Mouse (Mus musculus): ENCODE measurements around the gene Zfpm1. TPM values are rescaled to one million over a fixed set of nuclear protein-coding genes. Genes with fewer than 3 reads are reported as not detected.
A peak's percentile ranks its signal among the peaks of the same experiment; 100 is the strongest.

The Zfpm1 gene
- total RNA-seq (2021) = 10 to 100 TPM; 14.1 to 15.6 TPM

DNA sequence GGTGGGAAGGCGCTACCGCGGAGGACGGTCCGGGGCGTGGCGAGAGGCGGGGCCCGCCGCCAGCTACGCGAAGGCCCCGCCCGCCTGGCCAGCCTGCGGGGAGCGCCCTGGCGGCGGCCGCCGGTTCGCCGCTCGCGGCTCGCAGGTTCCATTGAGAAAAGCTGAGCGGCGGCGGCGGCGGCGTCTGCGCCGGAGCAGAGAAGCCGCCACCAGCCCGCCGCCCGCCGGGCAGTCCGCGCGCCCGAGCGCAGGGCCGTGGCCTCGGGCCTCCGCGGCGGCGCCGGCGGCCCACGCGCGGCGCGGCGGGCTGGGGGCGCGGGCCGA, at the start of gene Zfpm1:
TSS of gene Zfpm1 (plus strand) at position 107 of the 324 bp plus-strand sequence.
- no peak for DNase-seq (ENCODE audit: extremely low spot score in 1 of 2, low spot score in 2 of 2)
- intact Hi-C loops (cut with DNase I) = no loop called here

DNA sequence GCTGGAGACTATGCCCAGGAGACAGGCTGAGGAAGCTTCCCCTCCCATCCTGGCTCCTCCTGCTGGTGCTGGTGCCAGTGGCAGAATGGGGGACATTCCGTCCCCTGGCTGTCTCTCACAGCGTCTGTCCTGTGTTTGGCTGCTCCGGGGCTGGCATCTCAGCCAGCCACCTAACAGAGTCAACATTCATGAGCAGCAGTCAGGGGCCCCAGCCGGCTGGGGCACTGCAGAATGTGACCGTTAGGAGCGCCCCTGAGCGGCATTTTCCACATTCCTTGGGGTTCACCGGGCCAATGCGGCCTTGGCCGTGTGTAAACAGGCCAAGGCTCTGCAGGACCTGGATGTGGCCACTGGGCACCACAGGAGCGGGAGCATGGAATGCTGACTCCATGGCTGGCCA, 47.9 kb upstream of the Zfpm1 start:
- intact Hi-C loops (cut with DNase I) = loop anchor here (5.0 kb wide), 1 partner anchor 242 kb away; no protein-coding TSS in a partner anchor
- peak in 1 of 2 experiments; percentile 55 for DNase-seq (ENCODE audit: extremely low spot score in 1 of 2, low spot score in 2 of 2)

DNA sequence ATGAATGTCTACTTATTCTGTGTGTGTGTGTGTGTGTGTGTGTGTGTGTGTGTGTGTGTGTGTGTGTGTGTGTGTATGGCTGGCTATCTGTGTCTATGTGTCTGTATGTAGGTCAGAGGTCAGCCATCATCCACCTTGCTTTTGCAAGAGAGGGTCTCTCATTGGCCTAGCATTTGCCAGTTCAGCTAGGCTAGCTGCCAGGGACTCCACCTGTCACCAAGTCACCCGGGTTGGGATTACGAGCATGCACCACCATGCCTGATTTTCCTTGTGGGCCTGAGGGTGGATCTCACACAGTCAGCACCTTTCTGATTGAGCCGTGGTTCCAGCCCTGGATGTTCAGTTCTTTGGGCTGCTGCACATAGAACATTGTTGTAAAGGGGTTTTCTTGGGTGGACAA, 45.4 kb upstream of the Zfpm1 start:
- DNase-seq (ENCODE audit: extremely low spot score in 1 of 2, low spot score in 2 of 2) = no peak
- intact Hi-C loops (cut with DNase I) = no loop called here

DNA sequence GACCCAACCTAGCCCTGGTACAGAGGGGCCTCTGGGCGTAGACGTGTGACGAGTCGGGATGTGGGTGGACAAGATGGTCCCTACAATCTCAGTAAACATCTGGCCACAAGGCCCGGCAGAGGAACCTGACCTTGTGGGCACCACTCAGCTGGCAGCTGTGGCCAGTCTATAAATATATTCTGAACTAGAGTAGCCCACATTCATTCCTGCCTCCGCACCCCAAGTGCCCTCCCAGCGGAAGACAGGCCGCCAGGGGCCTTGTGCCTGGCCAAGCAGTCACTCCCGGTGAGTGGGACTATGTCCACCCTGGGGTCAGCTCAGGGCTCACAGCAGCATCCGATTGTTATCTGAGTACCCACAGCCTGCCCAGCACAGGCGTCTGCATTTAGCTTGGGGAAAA, 43.7 kb upstream of the Zfpm1 start:
- intact Hi-C loops (cut with DNase I) = no loop called here
- DNase-seq (ENCODE audit: extremely low spot score in 1 of 2, low spot score in 2 of 2) = no peak

DNA sequence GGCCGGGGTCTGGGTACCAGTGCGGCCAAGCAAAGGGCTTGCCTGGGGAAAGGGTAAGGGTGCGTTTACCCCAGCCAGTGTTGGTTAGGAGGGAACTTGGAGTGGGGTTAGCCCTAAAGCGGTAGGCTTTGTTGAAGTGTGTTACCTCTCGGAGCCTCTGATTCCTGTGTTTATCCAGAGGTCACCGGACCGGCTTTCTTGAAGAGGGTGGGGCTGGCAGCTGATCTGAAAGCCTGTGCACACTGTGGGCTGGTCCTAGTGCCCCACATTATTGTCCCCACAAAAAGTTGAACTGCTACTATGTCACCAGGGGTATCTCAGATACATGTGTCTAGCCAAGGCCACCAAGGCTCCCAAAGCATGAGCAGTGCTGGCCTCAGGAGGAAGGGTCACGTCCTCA, 43.2 kb upstream of the Zfpm1 start:
- no peak for DNase-seq (ENCODE audit: extremely low spot score in 1 of 2, low spot score in 2 of 2)
- intact Hi-C loops (cut with DNase I) = no loop called here

DNA sequence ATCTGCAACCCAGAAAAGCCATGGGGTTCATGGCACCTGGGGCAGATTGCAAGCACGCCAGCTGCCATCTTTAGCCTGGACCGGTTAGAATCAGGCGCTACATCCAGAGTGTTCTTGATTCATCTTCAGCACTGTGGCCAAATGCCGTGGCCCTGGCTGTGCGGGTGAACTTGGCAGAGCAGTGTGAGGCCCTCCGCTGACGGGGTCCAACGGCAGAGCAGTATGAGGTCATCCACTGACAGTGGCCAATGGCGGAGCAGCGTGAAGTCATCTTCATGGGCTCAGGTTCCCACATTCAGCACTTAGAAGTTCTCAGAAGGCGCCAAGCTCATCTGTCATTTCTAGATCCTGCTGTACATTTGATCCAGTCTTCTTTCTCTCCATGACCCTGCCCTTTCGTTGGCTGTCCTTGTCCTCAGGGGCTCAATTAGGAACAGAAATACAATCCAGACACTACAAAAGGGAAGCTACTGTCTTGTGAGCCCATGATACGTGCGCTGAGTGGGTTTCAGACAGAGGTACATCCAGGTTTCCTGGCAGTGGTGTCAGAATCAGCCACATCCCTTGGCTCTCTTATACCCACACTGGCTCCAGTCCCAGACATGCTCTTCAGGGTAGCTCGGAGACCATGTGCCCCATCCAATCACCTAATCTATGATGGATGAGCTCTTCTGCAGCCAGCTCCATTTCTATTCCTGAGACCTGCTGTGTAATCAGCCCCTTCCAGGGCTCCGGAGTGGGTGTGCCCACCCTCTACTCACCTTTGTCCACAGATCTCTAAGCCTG, 41.5 kb upstream of the Zfpm1 start:
- intact Hi-C loops (cut with DNase I) = no loop called here
- DNase-seq (ENCODE audit: extremely low spot score in 1 of 2, low spot score in 2 of 2) = no peak

DNA sequence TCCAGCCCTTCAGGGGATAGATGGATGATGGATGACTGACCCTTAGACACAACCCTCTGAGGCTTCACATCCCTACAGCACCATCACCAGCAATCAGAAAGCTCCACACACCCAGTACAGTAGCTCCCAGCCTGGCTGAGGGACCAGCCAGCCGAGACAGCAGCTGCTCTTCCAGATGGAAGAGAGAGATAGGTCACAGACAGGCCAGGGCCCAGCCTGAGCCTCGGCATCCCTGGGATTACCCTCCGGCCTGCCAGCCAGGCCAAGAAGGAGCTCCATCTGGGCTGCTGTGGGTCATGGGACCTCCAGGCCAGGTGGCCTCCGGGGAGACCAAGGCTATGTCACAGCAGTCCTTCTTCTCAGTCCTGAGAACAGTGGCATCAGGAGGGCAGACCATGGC, 38.6 kb upstream of the Zfpm1 start:
- DNase-seq (ENCODE audit: extremely low spot score in 1 of 2, low spot score in 2 of 2) = no peak
- intact Hi-C loops (cut with DNase I) = no loop called here

DNA sequence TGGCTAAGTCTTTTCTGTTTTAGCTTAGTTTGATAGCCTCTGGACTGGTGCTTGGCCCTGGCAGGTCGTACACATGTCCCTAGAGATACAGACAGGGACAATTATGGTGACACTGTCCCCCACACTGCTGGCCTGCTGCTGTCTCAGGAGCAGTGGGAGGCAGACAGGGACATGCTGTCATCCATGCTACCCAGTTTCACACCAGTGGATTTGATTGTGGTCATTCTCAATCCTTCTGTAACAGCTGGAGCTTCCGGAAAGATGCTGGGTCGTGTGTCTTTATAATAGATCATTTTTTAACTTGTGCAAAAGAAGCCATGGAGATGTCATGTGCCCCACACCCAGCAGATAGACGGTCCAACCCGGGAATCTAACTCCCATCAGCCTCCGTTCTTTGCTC, 36.8 kb upstream of the Zfpm1 start:
- intact Hi-C loops (cut with DNase I) = no loop called here
- DNase-seq (ENCODE audit: extremely low spot score in 1 of 2, low spot score in 2 of 2) = no peak

DNA sequence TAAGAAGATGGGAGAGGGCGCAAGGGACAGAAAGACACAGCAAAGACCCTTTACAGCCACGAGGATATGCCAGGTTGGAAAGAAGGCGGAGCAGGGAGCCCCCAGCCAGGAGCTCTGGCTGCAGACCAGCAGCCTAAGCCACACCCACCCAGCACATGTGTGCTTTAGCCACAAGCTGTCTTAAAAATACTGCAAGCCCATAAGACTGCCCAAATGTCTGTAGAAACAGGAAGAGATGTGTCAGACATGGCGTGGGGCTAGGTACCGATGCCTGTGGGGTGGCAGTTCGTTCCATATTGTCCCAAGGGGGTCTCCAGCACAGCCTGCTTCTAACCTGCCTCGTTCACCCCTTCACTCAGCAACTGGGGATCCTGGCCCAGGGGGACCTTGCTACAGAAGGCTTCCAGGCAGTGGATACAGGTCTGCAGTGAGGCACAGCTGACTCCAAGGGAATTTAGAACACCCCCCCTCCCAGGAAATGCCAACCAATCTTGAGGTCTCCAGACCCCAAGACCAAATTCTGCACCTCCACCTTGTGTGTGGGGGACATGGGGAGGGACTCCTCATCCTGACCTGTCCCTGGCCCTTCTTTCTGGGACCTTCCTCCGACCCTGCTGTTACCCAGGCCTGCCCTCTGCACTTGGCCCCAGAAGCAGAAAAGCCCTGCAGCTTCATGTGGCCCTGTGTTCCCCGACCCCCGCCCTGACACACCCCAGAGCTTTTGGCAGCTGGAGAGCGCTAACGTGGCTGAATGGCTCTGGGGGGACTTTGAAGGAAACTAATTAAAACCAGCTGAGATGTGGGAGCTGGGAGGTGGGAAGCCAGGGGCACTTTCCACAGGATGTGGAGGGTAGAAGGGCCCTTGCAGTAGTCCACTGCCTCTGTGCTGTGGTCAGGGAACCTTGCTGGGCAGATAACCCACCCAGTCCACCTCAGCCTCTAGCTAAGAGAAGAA, 35.4 kb upstream of the Zfpm1 start:
- intact Hi-C loops (cut with DNase I) = no loop called here
- no peak for DNase-seq (ENCODE audit: extremely low spot score in 1 of 2, low spot score in 2 of 2)

DNA sequence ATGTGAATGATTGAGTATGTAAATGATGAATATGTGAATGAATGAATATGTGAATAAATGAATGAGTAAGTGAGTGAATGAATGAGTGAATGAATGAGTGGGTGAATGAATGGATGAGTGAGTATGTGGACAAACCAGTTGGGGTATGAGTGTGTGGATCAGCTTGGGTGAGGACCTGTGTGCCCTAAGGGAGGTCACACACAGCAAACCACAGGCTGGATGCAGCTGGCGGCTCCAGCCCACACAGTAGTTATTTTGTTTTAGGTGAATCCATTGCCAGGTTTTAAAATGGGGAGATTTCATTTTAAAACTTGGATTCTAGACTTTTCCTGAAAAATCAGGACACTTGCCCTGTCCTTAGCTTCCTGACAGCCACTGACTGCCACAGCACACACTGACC, 30.2 kb upstream of the Zfpm1 start:
- no peak for DNase-seq (ENCODE audit: extremely low spot score in 1 of 2, low spot score in 2 of 2)
- intact Hi-C loops (cut with DNase I) = no loop called here

DNA sequence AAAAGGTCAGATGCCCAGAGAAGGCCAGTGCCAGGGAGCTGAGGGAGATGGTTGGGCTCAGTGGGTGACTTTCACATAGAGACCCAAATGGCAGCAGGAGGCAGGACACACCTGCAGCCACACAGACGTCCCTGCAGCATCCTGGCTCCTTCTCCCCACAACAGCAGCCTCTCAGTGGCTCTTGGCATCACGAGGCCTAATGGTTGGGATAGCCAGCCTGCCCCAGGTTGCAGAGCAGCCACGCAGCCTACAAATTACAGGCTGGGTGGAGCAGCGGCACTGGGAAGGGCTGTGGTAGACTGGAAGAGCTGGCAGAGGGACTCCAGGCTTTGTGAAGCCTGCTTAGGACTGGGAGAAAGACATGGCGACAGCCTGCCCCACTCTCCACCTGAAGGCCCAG, 29.6 kb upstream of the Zfpm1 start:
- no peak for DNase-seq (ENCODE audit: extremely low spot score in 1 of 2, low spot score in 2 of 2)
- intact Hi-C loops (cut with DNase I) = no loop called here

DNA sequence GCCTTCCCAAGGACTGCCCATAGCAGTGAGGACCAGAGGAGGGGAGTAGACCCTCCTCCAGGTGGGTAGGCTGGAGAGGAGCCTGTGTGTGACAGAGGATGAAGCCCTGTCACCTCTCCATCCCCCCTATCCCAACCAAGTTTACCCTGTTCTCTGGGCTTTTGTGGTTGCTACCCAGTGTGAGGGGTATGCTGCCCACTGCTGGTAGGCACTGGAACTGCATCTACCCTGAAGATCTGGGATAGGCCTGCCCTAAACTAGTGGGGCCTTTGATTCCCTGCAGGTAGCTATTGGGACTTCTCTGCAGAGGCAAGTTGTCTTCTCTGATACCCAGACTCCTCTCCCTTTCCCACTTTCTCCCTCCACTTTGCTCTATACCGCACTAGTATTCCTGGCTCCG, 22.6 kb upstream of the Zfpm1 start:
- DNase-seq (ENCODE audit: extremely low spot score in 1 of 2, low spot score in 2 of 2) = peak in 1 of 2 experiments; percentile 70
- intact Hi-C loops (cut with DNase I) = no loop called here

DNA sequence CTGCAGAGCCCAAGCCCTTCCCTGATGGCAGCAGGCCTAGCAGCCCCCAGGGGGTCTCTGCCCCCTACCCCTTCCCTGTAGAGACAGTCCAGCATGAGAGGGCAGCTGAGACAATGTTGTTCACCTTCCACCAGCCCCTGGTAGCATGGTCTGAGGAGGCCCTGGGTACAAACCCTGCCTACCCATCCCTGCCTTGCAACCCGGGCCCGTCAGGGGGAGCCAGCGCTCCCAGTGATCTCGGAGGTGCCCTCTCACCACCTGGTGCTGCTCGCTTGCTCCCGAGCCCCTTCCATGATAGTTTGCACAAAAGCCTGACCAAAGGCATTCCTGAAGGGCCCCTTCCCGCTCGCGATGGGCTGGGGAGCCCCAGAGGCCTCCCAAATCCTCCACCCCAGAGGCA, 21.2 kb upstream of the Zfpm1 start:
- no peak for DNase-seq (ENCODE audit: extremely low spot score in 1 of 2, low spot score in 2 of 2)
- intact Hi-C loops (cut with DNase I) = no loop called here

DNA sequence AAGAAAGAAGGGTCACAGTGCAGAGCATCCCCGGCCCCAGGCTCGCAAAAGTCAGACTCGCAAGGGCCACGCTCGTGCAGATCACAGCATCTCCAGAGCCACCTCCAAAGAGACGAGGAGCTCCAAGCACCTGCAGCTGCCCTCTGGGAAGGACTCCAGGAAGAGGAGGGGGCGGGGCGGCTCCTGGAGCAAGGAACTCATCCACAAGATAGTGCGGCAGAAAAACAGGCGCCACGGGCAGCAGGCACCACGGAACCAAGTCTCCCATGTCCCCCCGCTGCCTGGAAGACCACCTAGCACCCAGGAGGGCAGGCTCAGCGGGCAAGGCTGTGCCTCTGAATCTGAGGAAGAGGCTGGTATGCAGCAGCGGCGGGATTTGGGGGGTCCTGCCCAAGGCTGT, 19.1 kb upstream of the Zfpm1 start:
- intact Hi-C loops (cut with DNase I) = no loop called here

DNA sequence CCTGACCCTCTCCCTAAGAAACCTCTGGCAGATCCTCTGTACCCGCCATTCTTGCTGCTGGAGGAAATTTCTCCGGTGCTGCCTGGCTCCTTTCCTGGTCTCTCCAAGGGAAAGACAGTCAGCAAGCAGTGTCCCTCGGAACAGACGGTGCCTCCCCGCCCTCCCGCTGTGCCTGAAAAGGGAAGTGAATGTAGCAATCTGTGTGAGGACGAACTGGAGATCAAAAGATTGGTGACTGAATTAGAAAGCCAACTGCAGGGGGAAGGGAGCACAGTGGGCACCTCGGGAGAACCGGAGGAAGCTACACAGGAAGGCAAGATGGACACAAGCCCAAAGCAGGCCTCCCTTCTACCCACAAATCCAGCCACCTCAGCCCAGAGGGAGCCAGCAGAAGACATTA, 17.7 kb upstream of the Zfpm1 start:
- peak in 1 of 2 experiments; percentile 79 for DNase-seq (ENCODE audit: extremely low spot score in 1 of 2, low spot score in 2 of 2)
- intact Hi-C loops (cut with DNase I) = no loop called here

More for the DNA sequence above, 19.1 kb upstream of the Zfpm1 start:
- no peak for DNase-seq (ENCODE audit: extremely low spot score in 1 of 2, low spot score in 2 of 2)

DNA sequence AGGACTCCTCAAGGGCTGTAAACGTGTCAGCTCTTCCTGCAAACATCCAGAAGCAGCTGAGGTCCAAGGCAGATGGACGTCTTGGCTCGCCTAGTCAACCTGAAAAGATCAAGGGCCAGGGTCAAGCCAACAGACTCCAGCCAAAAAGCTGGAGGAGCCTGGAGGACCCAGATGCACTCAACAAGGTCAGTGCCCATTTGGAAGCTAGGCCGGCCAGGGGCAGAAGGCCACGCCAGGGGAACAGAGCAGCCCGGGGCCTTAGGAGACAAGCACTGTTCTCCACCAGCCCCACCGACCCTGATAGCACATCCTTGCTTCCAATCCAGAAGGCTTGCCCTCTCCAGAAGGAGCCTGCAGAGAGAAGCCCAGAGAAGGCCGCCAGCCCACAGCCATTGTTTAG, 16.4 kb upstream of the Zfpm1 start:
- DNase-seq (ENCODE audit: extremely low spot score in 1 of 2, low spot score in 2 of 2) = no peak
- intact Hi-C loops (cut with DNase I) = no loop called here

DNA sequence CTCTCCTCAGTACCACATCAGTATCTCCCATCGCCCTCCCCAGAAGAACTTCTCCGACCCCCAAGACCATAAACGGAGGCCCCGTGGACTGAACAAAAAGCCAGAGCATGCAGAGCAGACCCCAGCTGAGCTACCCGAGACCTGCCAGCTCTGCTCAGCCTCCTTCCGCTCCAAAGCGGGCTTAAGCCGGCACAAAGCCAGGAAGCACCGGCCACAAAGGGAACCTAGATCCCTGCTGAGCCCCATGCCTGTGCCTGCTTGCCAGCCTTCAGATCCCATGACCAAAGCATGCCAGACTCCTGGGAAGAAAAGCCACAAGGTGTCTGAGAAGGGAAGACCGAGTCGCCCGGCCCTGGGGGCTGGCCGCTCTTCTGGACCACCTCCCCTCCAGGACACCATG, 15.1 kb upstream of the Zfpm1 start:
- peak in 1 of 2 experiments; percentile 66 for DNase-seq (ENCODE audit: extremely low spot score in 1 of 2, low spot score in 2 of 2)
- intact Hi-C loops (cut with DNase I) = no loop called here

DNA sequence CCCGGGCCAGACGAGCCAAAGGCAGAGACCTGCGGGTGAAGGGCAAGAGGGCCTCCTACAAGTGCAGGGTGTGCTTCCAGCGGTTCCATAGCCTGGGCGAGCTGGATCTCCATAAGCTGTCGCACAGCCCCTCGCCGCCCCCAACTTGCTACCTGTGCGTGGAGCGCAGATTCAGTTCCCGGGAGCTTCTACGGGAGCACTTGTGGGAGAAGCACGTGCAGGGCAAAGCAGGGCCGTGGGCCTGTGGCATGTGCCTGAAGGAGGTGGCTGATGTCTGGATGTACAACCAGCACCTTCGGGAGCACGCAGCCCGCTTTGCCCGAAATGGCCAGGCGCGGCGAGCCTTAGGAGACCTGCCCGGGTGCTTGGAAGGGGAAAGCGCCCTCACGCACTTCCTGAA, 13.1 kb upstream of the Zfpm1 start:
- intact Hi-C loops (cut with DNase I) = no loop called here
- no peak for DNase-seq (ENCODE audit: extremely low spot score in 1 of 2, low spot score in 2 of 2)

DNA sequence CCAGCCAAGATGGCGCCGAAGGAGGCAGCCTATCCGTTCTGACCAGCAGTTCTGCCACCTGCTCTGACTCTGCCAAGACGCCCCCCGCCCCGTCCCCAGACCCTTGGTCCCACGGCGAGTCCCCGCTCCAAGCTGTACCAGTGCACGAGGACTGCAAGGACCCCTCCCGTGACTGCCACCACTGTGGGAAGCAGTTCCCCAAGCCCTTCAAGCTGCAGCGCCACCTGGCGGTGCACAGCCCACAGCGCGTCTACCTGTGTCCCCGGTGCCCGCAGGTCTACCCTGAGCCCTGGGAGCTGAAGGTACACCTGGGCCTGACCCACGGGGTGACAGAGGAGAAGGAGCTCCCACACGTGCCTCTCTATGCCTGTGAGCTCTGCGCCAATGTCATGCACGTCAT, 12.5 kb upstream of the Zfpm1 start:
- peak in 1 of 2 experiments; percentile 86 for DNase-seq (ENCODE audit: extremely low spot score in 1 of 2, low spot score in 2 of 2)
- intact Hi-C loops (cut with DNase I) = no loop called here

DNA sequence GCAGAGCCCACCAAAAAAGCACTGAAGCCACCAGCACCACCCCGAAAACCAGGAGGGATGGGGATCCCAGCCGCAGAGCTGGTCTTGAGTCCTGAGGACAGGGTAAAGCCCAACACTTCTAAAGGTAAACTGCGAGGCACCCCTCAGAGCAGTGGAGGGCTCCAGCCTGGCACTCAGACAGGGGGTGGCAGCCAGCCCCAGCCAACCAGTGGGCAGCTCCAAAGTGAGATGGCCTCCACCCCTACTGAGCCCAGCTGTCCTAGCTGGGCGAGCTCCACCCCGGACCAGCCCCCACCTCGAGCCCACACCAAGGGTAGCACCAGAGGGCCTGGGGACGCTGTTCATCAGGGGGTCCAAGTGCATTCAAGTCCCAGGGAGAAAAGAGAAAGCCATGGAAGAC, 11.4 kb upstream of the Zfpm1 start:
- DNase-seq (ENCODE audit: extremely low spot score in 1 of 2, low spot score in 2 of 2) = no peak
- intact Hi-C loops (cut with DNase I) = loop anchor here (5.0 kb wide), 1 partner anchor 293 kb away; no protein-coding TSS in a partner anchor

Measured in left cerebral cortex, postnatal 10 days (tissue).